Mouse (Mus musculus) gastrocnemius, postnatal 36 days (tissue): Measurements from ENCODE around the gene Kcna5. TPM values are rescaled to one million over a fixed set of nuclear protein-coding genes. Genes with fewer than 3 reads are reported as not detected.

Source experiments
- DNase-seq, 2 experiments: peaks; one replicate each; pipeline ENCODE4 v3.0.0; 2022
- intact Hi-C: fragments of 180-260 bp; cut with DNase I; formaldehyde crosslinking; loops from one replicate; pipeline ENCODE4 v1.15.1; 2025
- total RNA-seq, 2 experiments: library from RNA; stranded (reverse); gene quantifications; 2 replicates each; pipeline ENCODE4 v1.2.3; 2021

Gene Kcna5
- total RNA-seq, 2 experiments from 2014 or later, result 3.7 to 4.3 TPM

DNA sequence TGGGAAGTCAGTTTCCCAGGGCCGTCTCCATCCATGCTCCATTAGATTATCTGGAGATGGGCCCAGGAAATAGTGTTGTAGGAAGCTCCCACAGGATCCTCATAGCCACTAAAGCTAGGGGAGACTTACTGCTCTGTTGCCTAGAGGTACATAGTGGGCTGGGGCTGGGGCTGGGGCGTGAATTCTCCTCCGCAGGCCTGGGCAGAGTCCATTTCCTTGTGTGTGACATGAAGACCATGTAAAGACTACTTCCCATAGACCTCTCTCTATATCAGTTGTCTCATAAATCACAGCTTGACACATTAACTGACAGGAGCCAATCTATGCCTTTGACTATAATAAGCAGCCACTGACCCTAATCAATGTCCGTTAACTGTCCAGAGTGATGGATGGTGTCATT lies 7.5 kb upstream of the Kcna5 start:
- intact Hi-C loops, result no loop called here
- DNase-seq, result no peak

DNA sequence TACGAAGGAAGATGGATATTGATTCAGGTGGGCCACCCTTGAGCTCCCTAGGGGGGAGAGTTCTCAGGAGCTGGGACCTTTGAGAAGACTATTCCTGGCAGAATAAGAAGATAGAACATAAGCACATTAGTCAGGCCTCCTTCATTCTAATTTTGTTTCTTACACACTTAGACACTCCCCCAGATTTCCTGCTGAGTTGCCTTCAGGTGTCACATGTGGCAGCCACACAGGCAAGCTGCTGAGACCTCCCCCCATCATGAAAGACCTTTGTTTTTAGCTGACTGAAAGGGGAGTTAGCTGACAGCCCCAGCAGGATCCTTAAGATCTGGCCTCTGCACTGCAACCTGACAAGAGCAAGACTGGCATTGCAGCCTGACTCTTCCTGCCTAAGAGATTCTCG lies 2.3 kb upstream of the Kcna5 start:
- intact Hi-C loops, result no loop called here
- no peak for DNase-seq

DNA sequence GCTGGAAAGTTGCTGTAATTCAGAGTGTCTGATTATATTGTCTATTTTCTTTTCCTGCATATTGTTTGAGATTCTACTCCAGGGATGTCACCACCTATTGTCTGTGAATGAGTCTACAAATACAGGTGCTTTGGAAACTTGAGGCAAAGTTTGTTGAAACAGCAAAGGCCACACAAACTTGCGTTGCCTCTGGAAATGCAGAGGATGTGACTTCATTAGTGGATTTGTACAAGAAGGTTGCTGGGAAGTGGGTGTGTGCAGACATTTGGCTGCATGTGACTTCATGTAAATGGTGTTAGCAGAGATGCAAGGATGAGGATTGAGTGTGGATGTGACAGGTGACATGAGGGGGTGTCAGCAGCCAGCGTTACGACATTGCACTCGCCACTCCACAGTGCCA lies 1.7 kb upstream of the Kcna5 start:
- intact Hi-C loops, result no loop called here
- no peak for DNase-seq

DNA sequence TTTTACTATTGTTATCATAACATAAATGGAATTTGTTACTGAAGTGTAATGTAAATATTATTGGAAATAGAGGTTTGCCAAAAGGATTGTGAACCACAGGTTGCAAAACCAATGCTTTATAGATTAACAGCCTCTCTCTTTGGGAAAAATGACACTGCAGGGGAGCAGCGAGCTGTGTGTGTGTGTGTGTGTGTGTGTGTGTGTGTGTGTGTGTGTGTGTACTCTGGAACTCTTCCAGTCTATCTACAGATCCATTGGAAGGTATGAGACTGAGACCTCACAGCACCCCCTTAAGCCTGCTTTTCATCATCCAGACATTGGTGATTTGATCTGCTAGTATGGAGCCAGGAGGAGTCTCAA lies 679 bp upstream of the Kcna5 start:
- intact Hi-C loops, result no loop called here
- DNase-seq, result no peak

DNA sequence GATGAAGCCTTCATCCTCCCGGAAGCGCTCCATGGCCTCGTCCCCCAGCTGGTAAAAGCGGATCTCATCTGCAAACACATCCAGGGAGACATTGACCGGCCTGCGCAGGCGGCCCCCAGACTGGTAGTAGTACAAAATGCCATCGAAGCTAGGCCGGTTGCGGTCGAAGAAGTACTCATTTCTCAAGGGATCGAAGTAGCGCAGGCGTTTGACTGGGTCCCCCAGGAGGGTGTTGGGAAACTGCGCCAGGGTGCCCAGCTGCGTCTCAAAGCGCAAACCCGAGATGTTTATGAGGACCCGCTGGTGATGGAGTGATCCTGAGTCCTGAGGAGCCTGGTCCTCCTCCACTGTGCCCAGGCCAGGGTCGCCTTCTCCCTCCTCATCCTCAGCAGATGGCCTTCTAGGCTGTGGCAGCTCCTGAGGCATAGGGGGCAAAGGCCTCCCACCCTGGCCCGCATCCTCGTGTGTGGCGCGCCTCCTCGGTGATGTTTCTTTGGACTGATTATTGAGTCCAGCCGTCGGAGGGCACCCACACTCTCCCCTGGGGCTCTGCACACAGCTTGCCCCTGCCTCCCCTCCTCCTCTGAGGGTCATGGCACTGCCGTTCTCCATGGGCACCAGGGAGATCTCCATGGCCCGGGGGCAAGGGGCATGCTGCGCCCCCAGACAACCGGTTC lies 543 bp downstream of the Kcna5 start:
- intact Hi-C loops, result no loop called here

DNA sequence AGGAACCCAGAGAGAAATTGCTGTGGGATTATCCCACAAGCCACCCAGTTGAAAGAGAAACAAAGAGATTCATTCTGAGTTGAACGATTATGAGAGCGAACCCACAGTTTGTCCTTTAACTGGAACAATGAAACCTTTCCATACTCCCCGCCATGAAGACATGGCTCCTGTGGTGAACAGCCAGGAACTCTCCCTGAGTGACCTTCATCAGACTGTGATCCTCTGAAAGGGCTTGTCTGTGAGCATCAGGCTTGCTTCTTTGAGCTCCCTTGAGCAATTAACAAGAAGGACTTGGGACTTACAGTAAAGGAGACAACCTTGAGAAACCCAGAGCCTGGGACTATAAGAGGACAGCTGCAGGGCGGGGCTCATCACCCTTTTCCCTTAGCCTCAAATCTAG lies 3.9 kb downstream of the Kcna5 start:
- intact Hi-C loops, result no loop called here
- DNase-seq, result no peak

More for the DNA sequence above, 543 bp downstream of the Kcna5 start:
- DNase-seq, result no peak

DNA sequence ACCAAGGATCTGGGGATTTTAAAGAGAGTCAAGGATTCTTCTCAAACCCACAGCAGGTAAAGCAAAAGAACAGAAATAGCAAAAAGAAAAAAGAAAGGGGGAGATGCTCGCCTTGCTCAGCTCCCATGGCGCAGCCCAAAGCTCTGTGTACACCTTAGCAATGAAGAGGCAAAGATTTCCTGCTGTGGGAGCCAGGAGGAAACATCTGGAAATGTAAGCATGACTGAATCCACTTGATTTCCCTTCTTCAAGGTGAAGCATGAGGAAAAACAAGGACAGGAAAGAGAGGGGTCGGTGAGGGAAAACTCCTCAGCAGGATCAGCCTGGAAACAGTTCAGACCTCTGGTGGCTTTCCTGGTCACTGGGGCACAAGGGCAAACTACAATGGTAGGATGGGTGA lies 5.2 kb downstream of the Kcna5 start:
- intact Hi-C loops, result no loop called here

DNA sequence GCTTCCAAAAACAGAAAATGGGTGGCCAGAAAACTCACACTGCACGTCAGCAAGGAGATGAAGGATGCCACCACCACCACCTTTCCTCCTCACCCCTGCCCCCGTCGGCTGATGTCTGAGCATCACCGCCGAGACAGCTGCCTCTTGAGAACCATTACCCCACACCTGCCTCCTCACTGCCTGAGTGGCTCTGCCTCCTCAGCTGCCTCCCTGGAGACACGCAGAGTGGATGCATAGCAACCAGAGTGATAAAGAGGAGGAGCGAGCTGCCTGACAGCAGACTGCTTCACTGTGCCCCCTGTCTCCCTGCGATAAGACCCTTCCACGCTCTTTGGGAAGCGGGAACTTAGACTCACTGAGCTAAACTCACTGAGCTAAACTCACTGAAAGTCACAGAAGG lies 20.5 kb downstream of the Kcna5 start:
- DNase-seq, result no peak
- intact Hi-C loops, result no loop called here

More for the DNA sequence above, 5.2 kb downstream of the Kcna5 start:
- DNase-seq, result no peak

DNA sequence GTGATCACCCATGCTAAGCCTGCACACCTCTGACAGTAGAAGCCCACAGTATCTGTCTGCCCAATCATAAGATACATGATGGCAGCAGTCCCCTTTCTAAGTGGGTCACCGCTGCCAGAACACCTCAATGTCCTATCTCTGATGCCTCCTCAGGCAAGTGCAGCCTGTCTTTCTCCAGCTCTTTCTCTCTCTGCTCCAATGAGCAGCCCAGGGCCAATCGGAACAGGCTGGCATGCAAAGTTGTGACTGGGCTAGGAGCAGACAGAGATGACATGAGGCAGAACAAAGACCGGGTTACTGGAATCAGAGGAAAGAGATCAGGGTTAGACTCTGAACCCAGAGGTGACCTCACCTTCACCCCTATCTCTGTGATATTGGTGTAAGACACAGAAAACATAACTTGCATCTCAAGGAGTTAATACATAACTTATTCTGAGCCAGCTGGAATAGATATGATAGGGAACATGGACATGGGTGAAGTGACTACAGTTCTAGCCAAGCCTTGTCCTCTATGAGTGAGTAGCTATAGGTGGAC lies 21.4 kb downstream of the Kcna5 start:
- intact Hi-C loops, result no loop called here
- DNase-seq, result no peak

DNA sequence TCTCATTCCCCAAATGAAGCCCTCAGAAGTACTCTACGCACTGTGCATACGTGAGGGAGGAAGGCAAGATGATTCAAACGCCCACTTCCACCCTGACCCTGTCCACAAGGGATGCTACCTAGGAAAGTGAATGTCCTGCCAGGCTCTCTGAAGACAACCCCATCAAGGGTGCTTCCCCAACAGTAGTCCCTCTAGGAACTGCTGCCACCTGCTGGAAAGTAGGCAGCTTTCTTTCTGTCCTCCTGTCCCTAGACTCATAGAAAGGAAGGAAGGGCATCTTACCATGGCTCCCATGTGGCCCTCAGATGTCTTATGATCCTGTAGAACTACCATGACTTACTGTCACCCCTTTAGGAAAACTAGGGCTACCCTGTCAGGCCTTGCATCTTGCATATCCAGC lies 22.1 kb downstream of the Kcna5 start:
- intact Hi-C loops, result no loop called here
- DNase-seq, result no peak

DNA sequence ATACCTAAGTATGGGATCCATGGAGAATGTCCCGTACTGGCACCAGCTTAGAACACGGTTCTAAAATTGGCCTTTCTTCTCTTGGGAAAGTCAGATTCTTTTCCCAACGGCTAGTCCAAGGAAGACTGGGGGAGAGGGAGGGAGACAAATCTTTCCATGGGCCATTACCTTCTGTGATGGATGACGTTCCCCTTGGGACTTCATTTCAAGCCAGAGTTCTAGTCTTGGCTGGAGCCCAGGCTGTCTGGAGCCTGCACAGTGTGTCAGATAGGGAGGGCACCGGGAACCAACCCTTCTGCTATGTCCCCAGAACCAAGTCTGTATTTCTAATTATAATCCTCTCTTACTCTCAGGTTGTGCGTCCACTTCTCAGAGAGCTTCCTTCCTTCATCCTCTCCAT lies 26.5 kb downstream of the Kcna5 start:
- intact Hi-C loops, result no loop called here
- no peak for DNase-seq

DNA sequence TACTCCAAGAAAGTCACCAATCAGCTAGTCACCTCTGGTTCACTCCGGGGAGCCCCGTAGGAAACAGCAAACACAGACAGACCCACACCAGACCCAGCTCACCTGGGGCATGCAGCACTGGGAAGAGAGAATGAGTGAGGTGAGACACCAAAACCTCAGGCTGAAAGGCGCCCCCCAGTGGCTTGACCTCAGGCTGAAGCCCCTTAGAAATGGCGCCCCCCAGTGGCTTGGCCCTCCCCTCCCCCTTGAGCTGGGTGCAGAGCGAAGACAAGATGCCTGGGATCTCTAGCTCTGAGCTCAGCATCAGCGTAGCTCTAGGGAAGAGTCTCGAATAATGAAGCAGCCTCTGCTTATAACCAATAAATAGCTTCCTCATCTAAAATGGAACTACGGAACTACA lies 31.3 kb downstream of the Kcna5 start:
- intact Hi-C loops, result no loop called here
- DNase-seq, result no peak

DNA sequence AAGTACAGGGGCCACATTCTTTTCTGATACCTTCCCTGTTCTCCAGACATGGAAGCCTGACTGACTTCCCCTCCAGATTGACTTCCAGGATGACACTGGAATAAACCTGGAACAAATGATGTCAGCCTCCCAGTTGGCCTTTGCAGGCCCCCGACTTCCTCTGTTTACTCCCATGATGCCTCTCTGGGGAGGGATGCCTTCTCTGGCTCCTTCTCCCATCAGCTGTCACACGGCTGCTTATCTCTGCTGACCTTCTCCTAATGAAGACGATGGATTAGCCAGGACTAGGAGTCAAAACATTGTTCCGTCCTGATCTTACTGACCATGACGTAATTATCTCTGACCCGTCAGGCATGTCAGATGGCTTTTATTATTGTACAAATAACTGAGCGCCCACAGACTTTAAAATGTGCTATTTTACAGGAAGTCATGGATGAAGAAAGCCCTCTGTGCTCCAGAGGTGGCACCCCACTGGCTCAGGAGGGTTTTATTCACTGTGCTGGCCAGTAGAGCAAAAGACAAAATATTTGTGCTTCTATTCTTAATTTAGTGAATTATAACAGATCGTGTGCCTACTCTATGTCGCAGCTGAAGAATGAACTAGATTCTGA lies 32.4 kb downstream of the Kcna5 start:
- intact Hi-C loops, result no loop called here

DNA sequence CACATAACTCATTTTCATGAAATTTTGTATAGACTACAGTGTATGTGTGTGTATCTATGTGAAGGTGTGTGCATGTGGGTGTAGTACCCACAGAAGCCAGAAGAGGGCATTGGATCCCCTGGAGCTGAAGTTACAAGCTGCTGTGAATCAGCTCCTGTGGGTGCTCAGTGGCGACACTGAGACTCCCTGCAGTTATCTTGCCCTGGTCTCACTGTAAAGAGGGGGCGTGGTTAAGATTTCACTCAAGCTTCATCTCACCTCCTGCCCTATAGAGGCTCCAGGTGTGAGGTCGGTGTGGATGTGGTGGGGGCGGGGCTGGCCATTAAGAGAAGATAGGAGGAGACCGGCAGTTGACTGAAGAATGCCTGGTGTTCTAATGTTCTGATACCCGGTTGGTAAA lies 34.2 kb downstream of the Kcna5 start:
- intact Hi-C loops, result loop anchor here (2.0 kb wide), 1 partner anchor 50 kb away; no protein-coding TSS in a partner anchor
- no peak for DNase-seq

More for the DNA sequence above, 32.4 kb downstream of the Kcna5 start:
- DNase-seq, result no peak

DNA sequence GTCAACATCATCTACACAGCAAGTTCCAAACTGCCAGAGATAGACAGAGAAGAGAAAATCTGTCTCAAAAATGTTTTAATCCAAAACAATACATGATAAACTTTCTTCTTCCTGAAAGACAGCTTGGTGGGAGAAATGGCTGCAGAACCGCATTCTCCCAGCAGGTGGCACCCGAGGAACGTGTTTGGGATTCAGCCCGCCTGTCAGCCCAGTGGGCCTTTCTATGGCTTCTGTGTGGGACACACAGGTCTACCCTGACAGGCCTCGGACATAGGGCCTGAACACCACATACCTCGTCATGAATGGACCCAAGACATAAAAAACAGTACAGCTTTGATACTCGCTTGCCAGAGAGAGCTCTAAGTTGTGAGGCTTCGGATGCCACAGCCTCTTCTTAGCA lies 35.1 kb downstream of the Kcna5 start:
- intact Hi-C loops, result loop anchor here (2.0 kb wide), 1 partner anchor 51 kb away; no protein-coding TSS in a partner anchor
- DNase-seq, result peak; percentile 70 to 79

DNA sequence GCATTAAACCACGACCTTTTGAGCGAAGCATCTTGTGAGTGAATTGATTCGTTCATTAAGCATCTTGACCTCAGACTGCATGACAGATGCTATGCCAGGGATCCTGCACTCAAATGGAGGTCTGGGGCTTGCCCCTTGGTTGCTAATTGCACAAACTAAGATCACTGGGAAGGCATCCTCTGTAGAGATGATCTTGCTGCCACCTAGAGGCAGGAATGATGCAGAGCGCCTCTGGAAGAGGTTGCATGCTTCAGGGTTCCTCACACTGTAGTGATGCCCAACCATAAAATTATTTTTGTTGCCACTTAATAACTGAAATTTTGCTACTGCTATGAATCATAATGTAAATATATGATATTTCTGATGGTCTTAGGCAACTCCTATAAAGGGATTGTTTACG lies 37.3 kb downstream of the Kcna5 start:
- DNase-seq, result no peak
- intact Hi-C loops, result no loop called here

DNA sequence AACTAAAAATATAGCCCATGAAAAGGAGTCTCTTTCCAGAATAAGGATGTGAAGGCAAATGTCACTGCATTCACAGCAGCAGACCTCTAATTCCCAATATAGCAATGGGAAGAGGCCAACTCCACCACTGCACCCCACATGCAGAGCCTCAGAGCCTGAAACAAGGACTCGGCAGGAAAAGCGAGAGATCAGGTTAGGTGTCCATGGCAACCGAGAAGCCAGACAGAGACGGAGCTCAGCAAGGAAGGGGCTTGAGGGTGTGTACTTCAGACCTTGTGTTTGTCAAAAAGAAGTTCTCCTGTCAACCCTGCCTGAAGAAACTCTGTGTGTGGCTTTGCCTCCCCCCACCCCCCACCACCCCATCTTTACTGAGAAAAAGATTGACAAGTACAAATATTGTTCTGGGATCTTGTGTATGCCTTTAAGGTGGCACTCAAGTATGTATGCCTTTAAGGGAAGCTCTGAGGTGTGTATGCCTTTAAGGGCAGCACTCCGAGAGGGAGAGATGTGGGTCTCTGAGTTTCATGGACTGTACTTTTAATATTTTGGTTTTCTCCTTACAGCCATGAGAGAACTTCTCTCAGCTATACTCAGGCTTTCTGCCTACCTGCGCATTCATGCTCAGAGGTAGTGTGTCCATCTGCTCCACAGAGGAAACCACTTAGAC lies 37.9 kb downstream of the Kcna5 start:
- no peak for DNase-seq
- intact Hi-C loops, result no loop called here

DNA sequence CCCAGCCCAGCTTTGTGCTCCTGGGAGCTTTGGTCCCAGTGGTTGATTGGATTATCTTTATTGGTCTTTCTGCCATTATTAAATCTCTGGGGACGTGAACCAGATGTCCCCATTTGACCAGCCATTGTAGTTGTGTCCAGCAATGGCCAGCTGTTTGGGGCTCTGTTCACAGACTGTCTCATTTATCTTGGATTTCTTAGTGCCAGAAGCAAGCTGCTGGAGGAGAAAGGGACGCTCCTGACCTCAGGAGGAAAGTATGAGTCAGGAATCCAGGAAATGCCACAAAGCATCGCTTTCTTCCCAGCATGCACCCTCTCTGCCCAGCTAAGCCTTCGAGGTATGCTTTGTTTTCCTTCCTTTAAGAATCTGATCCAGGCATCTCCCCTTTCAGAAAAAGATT lies 48.1 kb downstream of the Kcna5 start:
- DNase-seq, result no peak
- intact Hi-C loops, result no loop called here

DNA sequence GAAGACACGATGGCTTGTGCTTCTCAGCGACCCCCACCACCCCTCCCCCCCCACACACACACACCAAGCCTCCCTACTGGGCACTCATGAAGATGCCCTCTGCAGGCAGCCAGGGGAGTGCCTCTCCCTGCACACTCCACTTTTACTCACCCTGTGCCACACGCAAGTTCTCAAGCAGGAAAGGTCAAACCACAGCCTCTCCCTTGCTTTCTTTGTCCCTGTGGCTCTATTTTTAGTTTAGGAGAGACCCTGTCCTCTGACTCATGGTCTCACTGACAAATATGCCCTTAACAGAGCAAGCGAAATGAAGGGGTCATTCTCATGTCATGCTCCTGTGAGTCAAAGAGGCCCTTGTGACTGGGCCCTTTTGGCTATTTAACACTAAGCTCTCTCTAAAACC lies 50.3 kb downstream of the Kcna5 start:
- intact Hi-C loops, result no loop called here
- DNase-seq, result no peak

DNA sequence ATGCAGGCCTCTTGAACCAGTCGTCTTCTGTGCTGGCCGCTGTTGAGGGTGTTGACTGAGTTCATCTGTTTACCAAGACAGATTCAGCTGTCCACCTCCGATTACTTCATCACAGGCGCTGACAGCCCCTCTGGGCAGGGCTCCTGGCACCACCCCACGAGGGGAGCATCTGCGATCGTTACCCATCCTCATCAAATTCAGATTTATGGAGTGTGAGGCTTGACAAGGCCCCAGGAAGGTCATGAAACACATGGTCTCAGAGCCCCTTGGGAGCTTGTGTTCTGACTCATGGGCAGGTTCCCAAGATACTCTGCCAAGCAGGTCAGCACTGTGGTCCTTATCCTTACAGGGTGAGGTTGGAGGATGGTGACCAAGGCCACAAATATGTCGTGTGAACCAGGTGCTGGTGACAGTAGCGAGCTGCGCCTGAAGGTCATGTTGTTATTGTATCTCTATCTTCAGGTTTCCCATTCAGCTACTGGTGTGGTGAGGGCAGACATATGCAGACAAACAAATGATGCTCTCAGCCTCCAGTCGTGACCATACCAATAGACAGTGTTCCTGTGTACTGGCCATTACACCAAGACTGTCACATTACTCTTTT lies 51.8 kb downstream of the Kcna5 start:
- intact Hi-C loops, result no loop called here
- DNase-seq, result peak; percentile 64 to 65
